Mouse (Mus musculus) CH12.LX (cell line): ENCODE measurements around the gene Mafb.

Source experiments
- BHLHE40 ChIP-seq: IDR thresholded peaks from 2 replicates; pipeline ENCODE4 v1.6.1; 2011; ENCODE audit warnings: mild to moderate bottlenecking, low read depth, low read length, improper control_type of control experiment
- CTCF ChIP-seq, 2 experiments: IDR thresholded peaks in 1 of 2; conservative IDR thresholded peaks in 1 of 2; 2 replicates each; pipeline ENCODE4 v1.5.1; 2011 to 2012; ENCODE audit warnings: low read depth in 2 of 2, low read length in 2 of 2, improper control_type of control experiment in 1 of 2, inconsistent platforms in 1 of 2, mild to moderate bottlenecking in 1 of 2, moderate library complexity in 1 of 2
- ELF1 ChIP-seq: IDR thresholded peaks from 2 replicates; pipeline ENCODE4 v1.6.1; 2014; ENCODE audit warnings: low read depth, mild to moderate bottlenecking, inconsistent platforms, low read length, improper control_type of control experiment
- EP300 ChIP-seq: IDR thresholded peaks from 2 replicates; pipeline ENCODE4 v1.6.1; 2011; ENCODE audit warnings: low read length, improper control_type of control experiment
- HCFC1 ChIP-seq: IDR thresholded peaks from 2 replicates; pipeline ENCODE4 v1.6.1; 2012; ENCODE audit warnings: low read depth, mild to moderate bottlenecking, inconsistent platforms, low read length, improper control_type of control experiment
- IRF4 ChIP-seq: IDR thresholded peaks from 2 replicates; pipeline ENCODE4 v1.6.1; 2014; ENCODE audit warnings: low read depth, mild to moderate bottlenecking, inconsistent platforms, low read length, improper control_type of control experiment
- KAT2A ChIP-seq: IDR thresholded peaks from 2 replicates; pipeline ENCODE4 v1.6.1; 2012; ENCODE audit warnings: low read length, improper control_type of control experiment, inconsistent platforms; ENCODE audit not compliant: insufficient replicate concordance
- PAX5 ChIP-seq: IDR thresholded peaks from 2 replicates; pipeline ENCODE4 v1.6.1; 2012; ENCODE audit warnings: low read length, inconsistent platforms, mixed read lengths
- POLR2A ChIP-seq: IDR thresholded peaks from 2 replicates; pipeline ENCODE4 v1.6.1; 2011; ENCODE audit warnings: low read depth, mild to moderate bottlenecking, improper control_type of control experiment, low read length
- RCOR1 ChIP-seq: conservative IDR thresholded peaks from 2 replicates; pipeline ENCODE4 v1.6.1; 2012; ENCODE audit warnings: low read depth, mild to moderate bottlenecking, inconsistent platforms, low read length, improper control_type of control experiment
- UBTF ChIP-seq: IDR thresholded peaks from 2 replicates; pipeline ENCODE4 v1.6.1; 2012; ENCODE audit warnings: low read depth, mild to moderate bottlenecking, inconsistent platforms, low read length, improper control_type of control experiment, moderate library complexity
- ZC3H11A ChIP-seq: IDR thresholded peaks from 2 replicates; pipeline ENCODE4 v1.6.1; 2012; ENCODE audit warnings: low read depth, mild to moderate bottlenecking, inconsistent platforms, low read length, improper control_type of control experiment

GRCm38 (mm10) chr2:160332516-160333325, 34.1 kb downstream of the Mafb start:
- TF ChIP-seq CTCF (conservative IDR thresholded peaks at IDR 0.05 in 1 of 2, IDR thresholded peaks at IDR 0.05 in 1 of 2; ENCODE audit: low read depth in 2 of 2, low read length in 2 of 2) (no peak), HCFC1 (no peak), EP300 (no peak), POLR2A (no peak), PAX5 (no peak), ELF1 (no peak), KAT2A (no peak), ZC3H11A (no peak), IRF4 (no peak), UBTF (no peak), RCOR1 (no peak), BHLHE40 (no peak)
